Mouse (Mus musculus) CD8-positive naive resting alpha-beta T cell, adult 2 months (primary cell): ENCODE data around the gene Ebf3.

Source experiments
- DNase-seq, 2 experiments: peaks; one replicate each; pipeline ENCODE4 v3.0.0; 2022; ENCODE audit warnings: low read depth in 2 of 2, low spot score in 2 of 2

The Ebf3 gene

GRCm38 (mm10) chr7:137289290-137289957, 24.8 kb downstream of the Ebf3 start:
- DNase-seq: no peak

DNA sequence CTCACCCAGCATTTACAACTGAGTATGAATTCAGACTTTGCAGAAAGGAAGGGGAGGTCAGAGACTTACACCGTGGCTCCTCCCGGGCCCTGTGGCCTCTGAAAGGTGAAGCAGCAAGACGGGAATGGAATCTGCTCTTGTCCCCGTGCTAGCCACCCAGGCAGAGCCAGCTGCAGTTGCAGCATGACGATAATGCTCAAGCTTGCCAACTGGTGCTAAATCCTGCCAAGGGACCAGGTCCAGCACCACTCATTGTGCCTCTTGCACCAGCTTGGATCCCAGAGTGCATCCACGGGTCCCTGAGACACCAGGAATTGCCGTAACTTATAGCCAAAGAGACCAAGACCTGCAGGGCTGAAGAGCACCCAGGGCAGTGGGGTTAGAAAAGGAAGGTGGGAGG, 36.1 kb downstream of the Ebf3 start:
- no peak for DNase-seq

GRCm38 (mm10) chr7:137277713-137278112, 36.5 kb downstream of the Ebf3 start:
- no peak for DNase-seq

GRCm38 (mm10) chr7:137272252-137272651, 42.0 kb downstream of the Ebf3 start:
- no peak for DNase-seq

DNA sequence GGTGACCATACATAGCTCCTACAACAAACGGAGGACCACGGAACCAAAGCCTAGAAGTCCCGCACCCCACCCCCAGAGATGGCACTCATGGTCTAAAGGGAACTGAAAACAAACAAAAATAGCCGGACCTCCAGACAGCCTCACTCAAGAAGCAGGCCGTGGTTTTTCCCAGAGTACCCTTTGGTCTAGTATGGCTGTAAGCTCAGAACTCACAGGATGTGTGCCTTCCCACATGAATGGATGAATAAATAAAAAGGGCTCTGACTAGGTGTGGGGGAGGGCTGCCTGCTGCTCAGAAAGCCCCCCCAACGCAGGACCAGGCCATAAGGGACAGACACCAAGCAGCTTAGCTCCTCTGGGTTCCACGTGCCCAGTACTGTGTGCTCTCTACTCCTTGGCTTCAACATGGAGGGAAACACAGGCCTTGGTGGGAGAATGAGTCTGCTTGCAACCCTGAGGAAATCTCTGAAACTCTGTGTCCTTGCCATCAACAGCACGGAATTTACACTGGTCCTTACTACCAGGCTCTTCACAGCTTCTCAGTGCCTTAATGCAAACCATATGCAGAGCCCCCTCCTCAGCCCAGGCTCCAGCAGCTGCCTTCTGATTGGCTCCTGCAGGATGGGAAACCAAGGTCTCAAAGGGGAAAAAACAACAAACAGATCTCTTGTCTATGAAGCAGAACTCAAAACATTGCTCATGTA, 45.6 kb downstream of the Ebf3 start:
- DNase-seq: no peak

DNA sequence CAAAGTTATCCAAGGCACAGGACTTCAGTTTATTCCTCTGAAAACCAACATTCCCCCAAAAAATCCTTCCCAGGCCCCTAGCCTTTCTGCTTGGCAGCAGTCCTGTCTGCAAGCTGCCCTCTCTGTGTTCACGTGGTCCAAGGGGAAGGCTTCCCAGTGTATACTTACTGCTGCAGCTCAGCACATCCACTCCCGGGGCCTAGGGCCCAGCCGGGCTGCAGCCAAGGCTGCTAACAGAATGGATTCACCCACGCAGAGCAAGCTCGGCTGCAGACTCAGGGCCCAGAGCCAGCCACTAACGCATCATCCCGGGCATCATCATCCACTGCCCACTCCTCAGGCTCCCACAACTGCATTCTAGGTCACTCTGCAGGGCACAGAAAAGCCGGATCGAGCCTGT, 46.8 kb downstream of the Ebf3 start:
- DNase-seq: no peak

DNA sequence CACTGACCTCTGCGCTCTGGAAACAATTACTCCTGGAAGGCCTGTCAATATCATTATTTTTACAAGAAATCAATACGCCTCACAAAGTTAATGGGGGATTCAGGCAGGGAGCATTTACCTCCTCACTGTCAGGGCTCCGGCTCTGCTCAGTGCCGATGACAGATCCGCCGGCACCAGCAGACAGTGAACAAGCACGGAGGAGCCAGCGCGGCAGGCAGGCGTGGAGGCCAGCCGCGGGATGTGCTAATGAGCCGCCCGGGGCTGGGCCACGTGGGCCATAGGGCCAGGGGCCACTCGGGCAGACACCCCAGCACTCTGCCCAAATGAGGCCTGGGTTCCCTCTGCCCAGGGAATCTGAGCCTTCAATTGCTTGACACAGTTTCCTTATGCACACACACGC, 47.7 kb downstream of the Ebf3 start:
- no peak for DNase-seq

DNA sequence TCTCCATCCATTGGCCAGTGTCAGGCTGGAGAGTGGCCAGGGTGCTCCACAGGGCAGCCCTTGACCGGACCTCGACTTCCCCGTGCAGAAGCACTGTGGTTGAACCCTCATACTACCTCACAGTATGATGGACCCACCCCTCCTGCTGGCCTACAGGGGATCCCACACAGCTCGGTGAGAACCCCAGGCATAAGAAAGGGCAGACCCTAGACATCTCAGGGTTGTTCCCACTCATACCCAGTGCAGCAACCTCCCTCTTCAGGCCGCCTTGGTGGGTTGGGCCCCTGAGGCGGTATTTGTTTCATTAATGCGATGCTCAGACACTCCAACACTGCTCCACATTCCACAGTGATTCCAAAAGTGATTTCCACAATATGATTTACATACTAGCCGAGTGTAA, 51.9 kb downstream of the Ebf3 start:
- no peak for DNase-seq

DNA sequence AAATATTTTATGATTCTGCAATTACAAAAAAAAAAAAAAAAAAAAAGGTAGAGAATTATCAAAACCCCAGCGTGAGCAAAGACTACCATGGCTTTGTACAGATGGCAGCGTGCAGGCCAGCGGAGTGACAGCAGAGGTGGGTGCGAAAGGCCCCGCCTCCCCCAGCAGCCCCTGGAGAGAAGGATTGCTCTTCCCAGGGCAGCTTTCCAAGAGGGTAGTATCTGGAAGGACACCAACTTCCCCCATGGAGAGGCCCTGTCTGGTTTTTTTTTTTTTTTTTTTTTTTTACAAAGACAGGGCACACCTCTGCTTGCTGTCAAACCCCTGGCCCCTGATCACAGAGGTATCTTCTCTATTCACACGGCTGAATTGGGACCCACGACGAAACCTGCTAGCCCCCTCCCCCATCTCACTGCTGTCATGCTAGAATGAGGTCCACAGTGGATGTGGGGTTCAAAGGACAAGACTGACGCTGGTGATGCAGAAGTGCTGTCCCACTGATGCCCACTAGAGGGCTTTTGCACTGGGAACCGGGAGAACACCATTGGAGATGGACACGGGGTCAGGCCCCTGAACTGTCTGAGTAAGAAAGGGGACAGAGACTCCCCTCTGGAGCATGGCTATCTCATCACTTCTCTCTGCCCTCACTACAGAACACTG, 67.9 kb downstream of the Ebf3 start:
- no peak for DNase-seq

DNA sequence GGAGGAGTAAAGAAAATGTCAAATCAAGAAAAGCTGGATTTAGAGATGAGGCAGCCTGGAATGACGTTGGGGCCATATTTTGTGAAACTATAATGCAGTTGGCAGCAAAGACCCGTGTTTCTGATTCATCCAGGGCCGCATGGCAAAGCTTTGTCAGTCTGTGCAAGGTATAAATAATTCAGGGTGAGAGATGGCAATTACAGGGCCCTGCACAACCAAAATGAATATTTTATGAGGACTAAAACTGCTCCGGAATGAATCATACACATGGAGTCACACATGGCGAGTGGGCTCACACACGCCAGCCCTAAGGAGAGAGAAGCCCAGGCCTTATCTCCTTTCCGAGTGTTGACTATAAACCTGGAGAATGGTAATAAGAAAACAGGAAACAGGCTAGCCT, 69.4 kb downstream of the Ebf3 start:
- DNase-seq: no peak

- no peak for DNase-seq
These were observed 73.8 kb downstream of the Ebf3 start for GRCm38 (mm10) chr7:137240481-137240880.

- DNase-seq: no peak
These were observed 74.6 kb downstream of the Ebf3 start for GRCm38 (mm10) chr7:137239542-137240133.

- DNase-seq: no peak
These were observed 76.8 kb downstream of the Ebf3 start for GRCm38 (mm10) chr7:137237419-137237818.

- no peak for DNase-seq
These were observed 90.4 kb downstream of the Ebf3 start for GRCm38 (mm10) chr7:137223823-137224222.

- no peak for DNase-seq
These were observed 91.3 kb downstream of the Ebf3 start for GRCm38 (mm10) chr7:137222831-137223505.

DNA sequence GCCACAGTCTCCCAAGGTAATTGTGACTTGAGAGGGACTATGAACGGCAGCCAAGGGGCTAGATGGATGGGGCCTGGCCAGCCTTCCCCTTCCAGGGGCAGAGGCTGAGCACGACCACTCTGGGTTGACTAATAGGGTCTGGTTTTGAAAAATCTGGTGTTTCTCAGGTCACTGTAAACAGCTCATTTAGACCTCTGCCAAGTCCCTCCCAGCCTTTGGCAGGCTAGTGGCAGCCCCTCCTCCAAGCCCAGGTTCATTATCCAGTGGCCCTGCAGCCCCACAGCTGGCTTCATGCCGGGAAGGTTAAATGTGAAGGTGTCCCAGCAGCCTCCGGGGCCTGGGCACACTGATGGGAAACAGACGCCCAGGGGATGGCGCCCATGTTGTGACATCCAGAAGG, 92.6 kb downstream of the Ebf3 start:
- DNase-seq: no peak

- DNase-seq: no peak
These were observed 93.8 kb downstream of the Ebf3 start for GRCm38 (mm10) chr7:137220436-137220835.

DNA sequence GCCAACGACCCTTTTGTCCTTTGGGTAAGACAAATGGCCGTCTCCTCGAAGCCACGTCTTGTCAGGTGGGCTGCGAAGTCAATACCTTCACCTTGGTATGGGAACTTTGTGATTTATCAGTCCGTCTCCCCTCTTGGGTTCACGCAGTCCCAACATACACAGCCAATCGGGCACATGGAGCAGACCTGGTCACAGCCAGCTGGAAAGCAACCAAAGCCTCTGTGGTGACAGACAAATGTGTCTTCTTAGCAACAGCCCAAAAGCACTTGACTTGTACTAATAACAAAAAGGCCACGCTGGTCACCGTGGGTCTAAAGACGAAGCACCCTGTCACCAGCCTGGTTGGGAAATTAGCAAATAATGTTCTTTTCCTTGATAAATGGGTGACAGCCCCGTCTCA, 95.5 kb downstream of the Ebf3 start:
- no peak for DNase-seq

DNA sequence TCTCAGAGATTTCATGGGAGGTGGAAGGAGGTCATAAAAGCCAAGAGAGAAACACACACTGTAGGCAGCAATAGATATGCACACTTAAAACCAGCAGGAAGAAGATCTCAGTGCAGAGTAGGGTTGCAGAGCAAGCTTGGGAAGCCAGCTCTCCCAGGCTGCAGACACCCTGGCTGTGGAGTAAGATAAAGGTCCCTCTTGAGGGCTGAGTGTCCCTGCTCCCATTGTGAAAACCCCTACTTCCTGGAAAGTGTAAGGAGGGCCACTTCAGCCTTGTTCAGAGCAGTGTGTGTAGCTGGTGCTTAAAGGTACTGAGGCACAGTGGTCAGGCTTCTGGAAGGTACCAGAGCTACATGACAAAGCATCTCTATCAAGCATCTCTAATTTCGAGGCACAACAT, 100.8 kb downstream of the Ebf3 start:
- no peak for DNase-seq

- no peak for DNase-seq
These were observed 102.9 kb downstream of the Ebf3 start for GRCm38 (mm10) chr7:137211332-137211731.

- DNase-seq: no peak
These were observed 104.4 kb downstream of the Ebf3 start for GRCm38 (mm10) chr7:137209688-137210345.
